Mouse (Mus musculus): ENCODE measurements at regions not wholly inside any gene's neighbourhood (a gene's known extent, or its start where the extent isn't known, plus 50 kb on each side); places are given as distances from the start of the nearest gene placed in this dataset.

DNA sequence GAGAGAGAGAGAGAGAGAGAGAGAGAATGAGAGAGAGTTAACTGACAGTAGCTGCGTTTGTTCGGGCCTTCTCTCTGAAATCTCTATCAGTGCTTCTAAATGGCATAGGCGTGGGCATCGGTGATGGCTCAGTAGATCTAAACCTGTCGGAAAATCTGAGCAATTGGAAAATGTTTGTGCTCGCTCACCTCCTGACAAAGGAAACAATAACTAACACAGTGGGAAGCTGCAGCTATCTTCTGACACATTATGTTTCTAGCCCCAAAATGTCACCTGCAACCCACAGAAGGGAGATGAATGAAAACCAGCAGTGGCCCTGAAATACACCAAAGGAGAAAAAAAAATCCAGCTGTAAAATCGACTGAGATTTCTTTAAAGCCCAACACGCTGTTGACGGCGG is 576.7 kb downstream of the Ttll7 start:
- no peak for DNase-seq (ENCODE audit: extremely low spot score, low read depth, low spot score)

GRCm38 (mm10) chr3:147442925-147443690 is 590.9 kb downstream of the Ttll7 start:
- DNase-seq (ENCODE audit: extremely low spot score, low read depth, low spot score) = no peak

DNA sequence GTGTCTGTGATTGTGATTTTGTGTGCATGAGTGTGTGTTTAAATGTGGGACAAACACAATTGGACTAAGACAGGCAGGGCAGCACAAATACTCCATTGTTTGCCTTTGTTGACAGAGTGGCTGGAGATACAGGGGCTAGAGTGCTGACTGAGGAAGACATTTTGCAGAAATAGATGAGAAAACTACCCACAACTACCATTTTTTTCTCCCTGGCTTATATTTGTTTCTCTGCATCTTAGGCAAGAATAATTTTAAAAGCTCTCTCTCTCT is 591.5 kb downstream of the Ttll7 start:
- DNase-seq (ENCODE audit: extremely low spot score, low read depth, low spot score) = no peak

DNA sequence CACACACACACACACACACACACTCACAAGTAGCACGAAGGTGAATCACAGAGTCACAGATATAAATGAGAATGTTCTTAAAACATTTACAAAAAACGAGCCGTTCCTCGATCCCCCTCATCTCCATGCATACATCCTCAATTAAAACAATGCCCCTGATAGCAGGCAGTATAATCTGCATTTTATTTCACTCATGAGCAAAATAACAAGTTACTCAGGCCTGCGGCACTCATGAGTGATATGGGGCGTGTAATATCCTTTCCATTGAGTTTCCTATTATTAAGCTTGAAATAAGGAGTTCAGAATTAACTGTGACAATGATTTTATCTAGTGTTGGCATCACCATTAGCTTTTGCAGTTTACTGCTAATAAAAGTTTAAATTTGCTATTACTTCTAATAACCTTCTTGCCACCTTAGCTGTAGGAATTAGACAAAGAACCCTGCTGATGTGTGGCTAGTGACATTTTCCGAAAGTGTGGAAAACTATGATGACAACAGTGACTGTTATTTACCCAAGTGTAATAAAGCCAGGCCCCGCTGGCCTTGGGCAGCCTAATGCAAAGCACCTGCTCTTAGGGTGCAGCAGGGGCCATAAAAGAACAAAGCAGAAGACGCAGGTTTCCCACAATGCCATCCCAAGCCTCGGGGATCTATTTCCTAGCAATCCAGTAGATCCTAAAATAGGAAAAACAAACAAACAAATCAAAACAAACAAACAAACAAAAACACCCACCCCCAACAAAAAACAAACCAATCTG is 592.0 kb downstream of the Ttll7 start:
- no peak for DNase-seq (ENCODE audit: extremely low spot score, low read depth, low spot score)

DNA sequence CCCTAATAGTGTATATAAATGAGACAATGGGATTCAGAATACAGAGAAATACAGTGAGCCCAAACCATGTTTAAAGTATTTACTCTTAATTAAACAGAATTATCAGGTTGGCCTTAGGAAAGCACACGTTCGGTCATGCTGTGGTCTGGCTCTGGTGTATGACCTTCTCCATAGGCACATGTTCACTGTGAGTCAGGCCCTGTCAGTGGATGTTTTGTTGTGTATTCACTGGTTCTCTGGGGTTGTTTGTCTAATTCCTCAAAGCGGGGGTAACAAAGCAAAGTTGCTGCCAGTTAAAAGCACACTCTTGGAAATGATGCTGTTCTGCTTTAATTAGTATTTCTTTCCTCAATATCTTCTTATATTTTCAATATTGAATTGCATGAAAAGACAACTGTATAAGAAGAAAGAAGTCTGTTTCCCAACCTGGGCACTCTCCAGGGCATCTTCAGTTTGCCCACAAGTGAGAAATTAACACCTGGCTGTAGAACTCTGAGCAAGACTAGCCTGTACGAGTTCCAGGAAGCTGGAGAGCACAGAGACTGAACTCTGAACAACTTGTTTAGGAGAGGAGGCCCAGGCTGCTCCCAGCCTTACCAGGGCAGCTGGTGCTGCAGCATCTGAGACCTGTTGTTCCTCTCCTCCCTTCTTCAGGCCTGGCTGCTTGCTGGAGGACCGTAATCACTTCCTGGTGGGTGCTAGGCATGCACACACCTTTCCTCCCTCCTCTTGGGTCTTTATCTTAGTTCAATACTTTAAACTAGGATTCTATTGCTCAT is 593.1 kb downstream of the Ttll7 start:
- no peak for DNase-seq (ENCODE audit: extremely low spot score, low read depth, low spot score)

- DNase-seq (ENCODE audit: extremely low spot score, low read depth, low spot score) = no peak
Observed at GRCm38 (mm10) chr3:147445884-147446283, 593.7 kb downstream of the Ttll7 start.

- no peak for DNase-seq (ENCODE audit: extremely low spot score, low read depth, low spot score)
Observed at GRCm38 (mm10) chr3:147452176-147452575, 600.0 kb downstream of the Ttll7 start.

DNA sequence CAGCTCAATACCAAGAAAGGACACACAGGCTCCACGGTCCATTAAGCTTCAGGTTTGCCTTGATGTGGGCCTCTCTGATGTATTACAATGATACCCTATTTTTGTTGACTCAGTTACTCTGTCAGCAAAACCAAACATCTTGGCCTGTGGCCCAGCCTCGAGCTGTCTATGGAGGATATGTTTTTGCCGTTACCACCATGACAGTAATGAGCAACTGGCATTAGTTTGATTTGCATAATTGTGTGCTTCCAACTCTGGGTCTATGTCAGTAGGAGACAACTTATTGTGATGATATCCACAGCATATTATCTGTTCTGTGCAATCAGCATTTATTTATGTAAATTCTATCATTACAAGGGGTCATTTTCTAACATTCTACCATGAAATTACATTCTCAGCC is 603.2 kb downstream of the Ttll7 start:
- DNase-seq (ENCODE audit: extremely low spot score, low read depth, low spot score) = no peak

GRCm38 (mm10) chr3:147456294-147456693 is 604.1 kb downstream of the Ttll7 start:
- DNase-seq (ENCODE audit: extremely low spot score, low read depth, low spot score) = no peak

GRCm38 (mm10) chr3:147458115-147458514 is 605.9 kb downstream of the Ttll7 start:
- DNase-seq (ENCODE audit: extremely low spot score, low read depth, low spot score) = peak; percentile 37

DNA sequence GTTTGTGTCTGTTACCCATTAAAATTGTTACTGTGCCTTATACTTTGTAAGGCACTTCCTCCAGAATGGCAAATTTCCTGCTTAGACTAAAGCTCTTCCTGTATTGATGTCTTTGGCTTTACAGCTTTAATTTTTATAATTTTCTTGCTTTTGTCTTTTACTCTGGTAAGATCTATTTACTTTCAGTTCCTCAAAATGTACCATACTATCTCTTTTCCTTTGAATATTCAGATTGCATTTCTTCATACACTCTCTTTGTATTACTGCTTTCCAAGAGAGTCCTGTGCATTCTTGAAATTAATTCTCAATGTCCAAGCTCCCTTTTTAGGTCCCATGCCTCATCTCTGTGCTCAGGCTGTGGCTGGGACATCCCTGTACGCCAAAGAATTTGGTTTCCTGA is 627.7 kb downstream of the Ttll7 start:
- DNase-seq (ENCODE audit: extremely low spot score, low read depth, low spot score) = no peak

Measured in hindlimb bud, embryonic 11.5 days (tissue).